In genomic region chr11:93467711-93468110, GRCm38 (mm10) we compare ENCODE assay signal across 33 mouse cellular contexts.
"Had no signal": no experiment of that assay in that cellular context is flagged by ENCODE, and none has a peak within 500 bp of the region (broad histone marks: within the 10 kb centered on the region; RNA-seq: fewer than 3 reads in every experiment).

No protein-coding gene starts in this region.

- H3K4me3 ChIP-seq: heart, embryonic 10.5 days; heart, embryonic 12.5 days; heart, embryonic 13.5 days; heart, embryonic 15.5 days; hindbrain, embryonic 10.5 days; hindbrain, embryonic 12.5 days; hindbrain, embryonic 13.5 days; intestine, embryonic 15.5 days; kidney, embryonic 15.5 days; left cerebral cortex, adult 2 months had no signal

- H3K4me1 ChIP-seq: heart, embryonic 10.5 days; heart, embryonic 12.5 days; heart, embryonic 13.5 days; heart, embryonic 15.5 days; hindbrain, embryonic 12.5 days; intestine, embryonic 15.5 days; kidney, embryonic 15.5 days had no signal

- ATAC-seq: hindbrain, embryonic 16.5 days; hindbrain, postnatal 0 days; inflammation-experienced regulatory T-cells, adult 6 months; intestine, embryonic 15.5 days; intestine, embryonic 16.5 days; intestine, postnatal 0 days had no signal

- H3K27ac ChIP-seq: heart, embryonic 10.5 days; heart, embryonic 13.5 days; heart, embryonic 15.5 days; hindbrain, embryonic 10.5 days; hindbrain, embryonic 12.5 days; hindbrain, embryonic 13.5 days; hindbrain, embryonic 14.5 days; hindbrain, postnatal 0 days; intestine, embryonic 15.5 days; kidney, embryonic 15.5 days; kidney, postnatal 0 days; left cerebral cortex, adult 2 months had no signal

- H3K27me3 ChIP-seq: heart, embryonic 12.5 days; heart, embryonic 13.5 days; heart, embryonic 15.5 days; hindbrain, embryonic 12.5 days; hindbrain, embryonic 13.5 days; intestine, embryonic 15.5 days; kidney, embryonic 15.5 days had no signal

- DNase-seq: heart, postnatal 10 days; heart, postnatal 14 days; heart, postnatal 36 days; heart, postnatal 4 days; kidney, adult 11 months; kidney, adult 18-20 months; kidney, adult 2 months; kidney, adult 8-10 months; kidney, adult 9 months; kidney, postnatal 10 days; kidney, postnatal 14 days; kidney, postnatal 25 days; kidney, postnatal 36 days; kidney, postnatal 4 days; layer of hippocampus, postnatal 36 days had no signal

- H3K4me2 ChIP-seq: heart, embryonic 11.5 days; heart, embryonic 12.5 days; heart, embryonic 13.5 days; heart, embryonic 15.5 days; hindbrain, embryonic 12.5 days; hindbrain, embryonic 13.5 days; hindbrain, embryonic 14.5 days; intestine, embryonic 15.5 days; kidney, embryonic 15.5 days had no signal

- H3K9me3 ChIP-seq: heart, embryonic 10.5 days; heart, embryonic 12.5 days; heart, embryonic 13.5 days; heart, embryonic 15.5 days; hindbrain, embryonic 10.5 days; hindbrain, embryonic 12.5 days; hindbrain, embryonic 13.5 days; intestine, embryonic 15.5 days; kidney, embryonic 15.5 days had no signal

- H3K36me3 ChIP-seq: heart, embryonic 10.5 days; heart, embryonic 12.5 days; heart, embryonic 13.5 days; heart, embryonic 15.5 days; hindbrain, embryonic 10.5 days; hindbrain, embryonic 12.5 days; hindbrain, embryonic 13.5 days; intestine, embryonic 15.5 days; kidney, embryonic 15.5 days had no signal

- H3K9ac ChIP-seq: heart, embryonic 12.5 days; heart, embryonic 13.5 days; heart, embryonic 15.5 days; hindbrain, embryonic 12.5 days; hindbrain, embryonic 13.5 days; hindbrain, embryonic 14.5 days; intestine, embryonic 15.5 days; kidney, embryonic 15.5 days had no signal
